Mouse (Mus musculus) erythroid progenitor cell, adult 5-6 weeks (primary cell): ENCODE measurements around the gene Tspyl3. TPM values are rescaled to one million over a fixed set of nuclear protein-coding genes. Genes with fewer than 3 reads are reported as not detected.

Source experiments
- ATAC-seq: replicated peaks from 2 replicates; pipeline ENCODE4 v1.8.0; 2016; ENCODE audit warnings: moderate number of reproducible peaks, mild to moderate bottlenecking, moderate TSS enrichment, inconsistent platforms; ENCODE audit not compliant: poor library complexity, low FRiP score, severe bottlenecking
- total RNA-seq, 2 experiments: library from RNA; stranded (forward) in 1 of 2; stranded (reverse) in 1 of 2; fragments of 150-400 nt in 1 of 2; fragments of 186-747, 209-891 nt in 1 of 2; gene quantifications; 2 replicates each; pipeline versions ENCODE4 v1.2.3 to v1.2.4; 2015 to 2017; ENCODE audit warnings: low replicate concordance in 2 of 2

The Tspyl3 gene
- total RNA-seq, 2 experiments from 2014 or later, result 9.6 TPM; not detected in 1

GRCm38 (mm10) chr2:153179961-153180360 lies 45.3 kb downstream of the Tspyl3 start:
- ATAC-seq, result no peak

DNA sequence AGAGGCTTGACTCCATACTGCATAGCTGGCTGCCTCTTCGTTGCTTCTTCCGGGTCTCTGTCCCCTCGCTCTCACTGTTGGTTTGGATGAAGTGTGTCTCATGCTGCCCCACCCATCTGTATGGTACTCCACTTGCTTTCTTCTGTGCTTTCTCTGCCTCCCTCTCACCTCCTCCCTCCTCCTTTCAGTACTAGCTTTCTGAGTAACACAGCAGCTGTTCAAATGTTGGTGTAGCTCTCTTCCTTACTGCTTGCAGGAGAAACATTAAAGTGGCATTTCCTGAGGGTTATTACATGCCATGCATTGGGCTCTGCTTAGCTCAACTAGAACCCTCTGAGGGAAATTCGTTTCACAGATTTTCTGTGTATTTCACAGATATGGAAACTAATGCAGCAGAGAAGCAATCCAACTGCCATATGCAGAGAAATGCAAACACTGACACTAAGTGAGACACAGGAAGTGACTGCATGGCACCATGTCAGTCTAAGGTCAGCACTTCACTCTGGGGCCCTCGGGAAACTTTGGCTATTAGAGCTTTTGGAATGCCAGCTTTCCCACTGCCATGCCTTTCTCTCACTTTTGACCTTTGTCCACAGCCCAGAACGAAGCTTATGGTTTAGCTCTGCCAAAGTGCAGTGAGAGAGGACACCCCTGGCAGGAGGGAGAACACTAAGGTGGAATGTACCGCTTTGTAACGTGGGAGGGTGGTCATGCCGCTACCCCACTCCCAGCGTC lies 45.9 kb downstream of the Tspyl3 start:
- ATAC-seq, result no peak

DNA sequence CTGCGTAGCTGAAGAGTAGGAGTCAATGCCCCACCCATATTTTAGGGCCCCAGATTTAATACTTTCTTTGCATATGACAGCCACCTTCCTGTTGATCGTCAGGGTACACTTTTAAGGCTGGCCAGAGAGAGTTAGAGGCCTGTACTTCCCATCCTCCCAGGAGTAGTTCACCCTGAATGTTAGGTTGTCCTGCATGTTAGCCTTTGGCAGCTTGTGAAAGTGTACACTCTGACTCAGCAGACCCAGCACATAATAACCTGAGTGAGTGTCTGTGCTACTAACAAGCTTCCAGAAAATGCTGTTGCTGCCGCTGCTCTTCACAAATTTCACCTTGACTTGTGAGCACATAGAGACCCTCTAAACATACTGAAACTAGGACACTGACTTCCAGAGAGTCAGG lies 48.1 kb downstream of the Tspyl3 start:
- ATAC-seq, result no peak

DNA sequence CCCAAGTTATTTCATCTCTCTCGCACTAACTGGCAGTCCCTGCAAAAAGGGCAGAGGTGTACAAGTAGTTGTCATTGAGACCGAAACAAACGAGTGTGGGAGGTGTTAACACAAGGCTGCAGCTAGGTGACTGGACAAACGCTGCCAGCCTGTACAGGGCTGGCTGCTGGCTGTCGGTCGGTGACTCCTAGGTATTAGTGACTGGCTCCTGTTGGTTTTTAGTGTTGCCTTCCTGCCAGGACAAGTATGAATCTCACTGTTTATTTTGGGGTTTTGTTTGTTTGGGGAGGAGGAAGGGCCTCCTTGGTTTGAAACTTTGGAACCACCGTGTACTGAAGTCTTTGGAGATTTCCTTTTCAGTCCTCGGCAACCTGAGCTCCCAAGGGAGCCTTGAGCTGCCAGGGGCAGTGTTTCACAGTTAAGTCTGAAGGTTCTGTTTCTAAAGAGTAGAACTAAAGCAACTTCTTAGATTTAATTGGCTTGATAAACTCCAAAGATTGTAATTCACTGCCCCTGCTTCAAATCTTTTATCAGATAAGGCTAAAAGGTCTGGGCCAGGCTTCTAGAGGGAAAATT lies 49.2 kb downstream of the Tspyl3 start:
- no peak for ATAC-seq

Other genes starting within 250 kb of the Tspyl3 start
- gene Pdrg1, start 210.0 kb downstream of the Tspyl3 start, total RNA-seq (2015; ENCODE audit: low replicate concordance), result 8.8 and 13.3 TPM in 2 replicates
- 4.2 and 31.2 TPM in 2 replicates for gene Pdrg1, start 210.0 kb downstream of the Tspyl3 start, total RNA-seq (2017; ENCODE audit: low replicate concordance)
- not detected in 2 replicates for gene Xkr7, start 193.6 kb downstream of the Tspyl3 start, total RNA-seq (2015; ENCODE audit: low replicate concordance)
- not detected in 2 replicates for gene Xkr7, start 193.6 kb downstream of the Tspyl3 start, total RNA-seq (2017; ENCODE audit: low replicate concordance)
- 0.72 TPM in 1 of 2 replicates, not detected in the other for gene Ccm2l, start 159.5 kb downstream of the Tspyl3 start, total RNA-seq (2015; ENCODE audit: low replicate concordance)
- gene Ccm2l, start 159.5 kb downstream of the Tspyl3 start, total RNA-seq (2017; ENCODE audit: low replicate concordance), result not detected in 2 replicates
- gene Hck, start 117.0 kb downstream of the Tspyl3 start, total RNA-seq (2015; ENCODE audit: low replicate concordance), result 35.7 and 36.5 TPM in 2 replicates
- gene Hck, start 117.0 kb downstream of the Tspyl3 start, total RNA-seq (2017; ENCODE audit: low replicate concordance), result 19.4 and 38.2 TPM in 2 replicates
- 18.0 and 21.4 TPM in 2 replicates for gene Tm9sf4, start 64.1 kb downstream of the Tspyl3 start, total RNA-seq (2015; ENCODE audit: low replicate concordance)
- gene Tm9sf4, start 64.1 kb downstream of the Tspyl3 start, total RNA-seq (2017; ENCODE audit: low replicate concordance), result 16.9 and 30.3 TPM in 2 replicates
- gene Plagl2, start 16.0 kb upstream of the Tspyl3 start, total RNA-seq (2015; ENCODE audit: low replicate concordance), result 60.9 and 85.5 TPM in 2 replicates
- 20.6 and 25.8 TPM in 2 replicates for gene Plagl2, start 16.0 kb upstream of the Tspyl3 start, total RNA-seq (2017; ENCODE audit: low replicate concordance)
- gene Pofut1, start 16.1 kb upstream of the Tspyl3 start, total RNA-seq (2015; ENCODE audit: low replicate concordance), result 15.5 and 19.8 TPM in 2 replicates
- gene Pofut1, start 16.1 kb upstream of the Tspyl3 start, total RNA-seq (2017; ENCODE audit: low replicate concordance), result 25.9 and 30.4 TPM in 2 replicates
- 2.5 and 3.2 TPM in 2 replicates for gene Kif3b, start 66.0 kb upstream of the Tspyl3 start, total RNA-seq (2015; ENCODE audit: low replicate concordance)
- 1.4 and 4.9 TPM in 2 replicates for gene Kif3b, start 66.0 kb upstream of the Tspyl3 start, total RNA-seq (2017; ENCODE audit: low replicate concordance)
- 37.5 and 37.7 TPM in 2 replicates for gene Asxl1, start 120.4 kb upstream of the Tspyl3 start, total RNA-seq (2015; ENCODE audit: low replicate concordance)
- 43.1 and 57.7 TPM in 2 replicates for gene Asxl1, start 120.4 kb upstream of the Tspyl3 start, total RNA-seq (2017; ENCODE audit: low replicate concordance)